Mouse (Mus musculus) forebrain, embryonic 13.5 days (tissue): ENCODE measurements at regions not wholly inside any gene's neighbourhood (a gene's known extent, or its start where the extent isn't known, plus 50 kb on each side); places are given as distances from the start of the nearest gene placed in this dataset.

Experiments
- ATAC-seq: fragments of 200-750 bp; cut with Nextera tagmentation; 2 replicates; pipeline ENCODE4 v1.8.0; 2017
- H3K27ac ChIP-seq: fragments of 300-500 bp; sonication (generic); 2 replicates; pipeline ENCODE4 v1.5.1; 2015; ENCODE audit warnings: inconsistent platforms, mild to moderate bottlenecking, moderate library complexity
- H3K27me3 ChIP-seq: fragments of 300-500 bp; sonication (generic); 2 replicates; pipeline ENCODE4 v1.6.1; 2015; ENCODE audit warnings: mild to moderate bottlenecking, inconsistent platforms
- H3K36me3 ChIP-seq: fragments of 300-500 bp; sonication (generic); 2 replicates; pipeline ENCODE4 v1.6.1; 2015; ENCODE audit warnings: mild to moderate bottlenecking, inconsistent platforms; ENCODE audit not compliant: poor library complexity, severe bottlenecking
- H3K4me1 ChIP-seq: fragments of 300-500 bp; sonication (generic); 2 replicates; pipeline ENCODE4 v1.6.1; 2015; ENCODE audit warnings: inconsistent platforms
- H3K4me2 ChIP-seq: fragments of 300-500 bp; sonication (generic); 2 replicates; pipeline ENCODE4 v1.6.1; 2015; ENCODE audit warnings: inconsistent platforms, mild to moderate bottlenecking, moderate library complexity
- H3K4me3 ChIP-seq: fragments of 300-500 bp; sonication (generic); 2 replicates; pipeline ENCODE4 v1.5.1; 2015; ENCODE audit warnings: mild to moderate bottlenecking, inconsistent platforms
- H3K9ac ChIP-seq: fragments of 300-500 bp; sonication (generic); 2 replicates; pipeline ENCODE4 v1.6.1; 2015; ENCODE audit warnings: mild to moderate bottlenecking, inconsistent platforms
- H3K9me3 ChIP-seq: fragments of 300-500 bp; sonication (generic); replicated peaks from 2 replicates; pipeline ENCODE4 v1.6.1; 2016; ENCODE audit warnings: inconsistent platforms
- WGBS: fragments of 180-500 bp; shearing (Covaris S2); methylation state at CpG from one replicate; pipeline ENCODE4 v1.1.7; 2015; 5-methylcytosine and 5-hydroxymethylcytosine counted together

- Histone ChIP-seq H3K9ac (no peak overlapping the region), H3K4me1 (no peaks in the 10 kb centered on the region), H3K36me3 (no peaks in the 10 kb centered on the region), H3K4me3 (no peak overlapping the region), H3K4me2 (no peak overlapping the region), H3K27ac (no peak overlapping the region), H3K27me3 (no peaks in the 10 kb centered on the region), H3K9me3 (0 out of 2 replicates have a peak, but pooled peaks cover 5% of the 10 kb centered on the region)
- 94% methylated on average over 2 of the region's 2 CpGs for WGBS
- no peak for ATAC-seq
These were observed 597.9 kb upstream of the Zwint start for GRCm38 (mm10) chr10:72056725-72057124.

GRCm38 (mm10) chr10:72071185-72071718, 583.4 kb upstream of the Zwint start:
- Histone ChIP-seq H3K4me3 (no peak overlapping the region), H3K9ac (no peak overlapping the region), H3K27ac (no peak overlapping the region), H3K4me1 (no peaks in the 10 kb centered on the region), H3K36me3 (no peaks in the 10 kb centered on the region), H3K9me3 (no peaks in the 10 kb centered on the region), H3K27me3 (no peaks in the 10 kb centered on the region), H3K4me2 (no peak overlapping the region)
- ATAC-seq, result 0 out of 2 replicates have a peak, but pooled peaks have one; percentile 19

DNA sequence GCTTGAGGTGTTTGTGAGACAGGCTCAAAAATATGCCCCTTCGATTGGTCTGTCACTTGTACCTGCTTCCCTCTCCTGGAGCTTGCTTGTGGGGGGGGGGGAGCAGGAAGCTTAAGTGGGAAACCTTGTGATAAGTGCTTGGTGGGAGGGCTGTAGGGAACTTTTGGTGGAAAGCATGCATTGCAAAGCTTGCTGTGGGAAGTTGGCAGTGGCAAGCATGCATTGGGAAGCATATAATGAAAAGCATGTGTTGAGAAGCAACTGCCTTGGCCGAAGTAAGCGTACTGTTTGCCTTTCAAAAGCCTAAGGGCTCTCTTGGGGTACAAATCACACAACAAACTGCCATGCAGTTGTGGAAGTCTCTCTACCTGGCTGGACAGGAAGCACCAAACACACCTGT, 576.3 kb upstream of the Zwint start:
- no peak for ATAC-seq
- WGBS, result 90% methylated on average over 3 of the region's 3 CpGs
- H3K4me2 ChIP-seq, result no peak overlapping the region

DNA sequence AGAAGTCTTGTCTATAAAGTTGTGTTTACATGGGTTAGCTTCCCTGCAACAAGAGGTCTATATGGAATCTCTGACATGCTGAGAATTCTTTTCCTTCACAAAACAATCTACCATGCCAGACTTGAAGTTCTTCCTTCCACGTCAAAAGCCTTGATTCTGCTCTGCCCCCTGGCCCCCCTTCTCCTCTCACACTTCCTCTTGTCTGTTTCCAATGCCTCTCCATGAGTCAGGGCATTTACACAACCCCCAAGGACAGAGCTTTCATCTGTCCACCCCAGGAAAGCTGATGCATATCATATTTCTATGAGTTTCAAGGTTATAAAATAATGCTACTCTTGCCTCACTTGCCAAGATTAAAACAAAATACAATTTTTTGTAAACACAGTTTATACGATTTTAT, 557.7 kb upstream of the Zwint start:
- no peak overlapping the region for H3K9ac ChIP-seq
- no peaks in the 10 kb centered on the region for H3K9me3 ChIP-seq
- no peak for ATAC-seq
- H3K4me1 ChIP-seq, result peaks cover 5% of the 10 kb centered on the region; the same call in 1 of the 2 replicates
- 77% methylated on average over 2 of the region's 2 CpGs for WGBS
- no peak overlapping the region for H3K27ac ChIP-seq
- H3K4me3 ChIP-seq, result no peak overlapping the region
- no peaks in the 10 kb centered on the region for H3K27me3 ChIP-seq
- no peak overlapping the region for H3K4me2 ChIP-seq
- no peaks in the 10 kb centered on the region for H3K36me3 ChIP-seq

More for the DNA sequence above, 576.3 kb upstream of the Zwint start:
- Histone ChIP-seq H3K36me3 (no peaks in the 10 kb centered on the region), H3K4me1 (no peaks in the 10 kb centered on the region), H3K9ac (no peak overlapping the region), H3K4me3 (no peak overlapping the region), H3K9me3 (no peaks in the 10 kb centered on the region), H3K27me3 (no peaks in the 10 kb centered on the region), H3K27ac (no peak overlapping the region)

GRCm38 (mm10) chr10:72099156-72099812, 555.4 kb upstream of the Zwint start:
- peaks cover 5% of the 10 kb centered on the region; the same call in 1 of the 2 replicates for H3K4me1 ChIP-seq
- H3K4me2 ChIP-seq, result no peak overlapping the region
- no peak overlapping the region for H3K4me3 ChIP-seq
- WGBS, result 38% methylated on average over 2 of the region's 2 CpGs
- no peak overlapping the region for H3K9ac ChIP-seq
- H3K27ac ChIP-seq, result no peak overlapping the region
- no peaks in the 10 kb centered on the region for H3K27me3 ChIP-seq
- no peaks in the 10 kb centered on the region for H3K36me3 ChIP-seq
- no peaks in the 10 kb centered on the region for H3K9me3 ChIP-seq
- ATAC-seq, result peak; percentile 90

GRCm38 (mm10) chr10:72119447-72119846, 535.2 kb upstream of the Zwint start:
- WGBS, result 89% methylated on average over 2 of the region's 2 CpGs

GRCm38 (mm10) chr10:72132407-72132806, 522.2 kb upstream of the Zwint start:
- no peaks in the 10 kb centered on the region for H3K36me3 ChIP-seq
- H3K4me1 ChIP-seq, result no peaks in the 10 kb centered on the region
- WGBS, result 83% methylated on average over 2 of the region's 2 CpGs
- H3K27ac ChIP-seq, result no peak overlapping the region
- H3K4me3 ChIP-seq, result no peak overlapping the region
- no peak overlapping the region for H3K9ac ChIP-seq
- no peak for ATAC-seq
- no peaks in the 10 kb centered on the region for H3K27me3 ChIP-seq
- H3K9me3 ChIP-seq, result no peaks in the 10 kb centered on the region
- no peak overlapping the region for H3K4me2 ChIP-seq

More at GRCm38 (mm10) chr10:72119447-72119846, 535.2 kb upstream of the Zwint start:
- Histone ChIP-seq H3K4me3 (no peak overlapping the region), H3K27ac (no peak overlapping the region), H3K9me3 (0 out of 2 replicates have a peak, but pooled peaks cover 3% of the 10 kb centered on the region), H3K9ac (no peak overlapping the region), H3K27me3 (no peaks in the 10 kb centered on the region), H3K36me3 (no peaks in the 10 kb centered on the region), H3K4me1 (no peaks in the 10 kb centered on the region), H3K4me2 (no peak overlapping the region)
- no peak for ATAC-seq
